Mouse (Mus musculus): ENCODE measurements around the gene Pygm. TPM values are rescaled to one million over a fixed set of nuclear protein-coding genes. Genes with fewer than 3 reads are reported as not detected.

The Pygm gene
- total RNA-seq, 2 experiments from 2014 or later: 6,181 to 10,031 TPM

GRCm38 (mm10) chr19:6445761-6446423, 61.7 kb downstream of the Pygm start:
- Histone ChIP-seq H3K4me3 (no peak overlapping the region), H3K27ac (no peak overlapping the region)
- no peak for DNase-seq
- no peak for TF ChIP-seq CTCF (IDR thresholded peaks at IDR 0.05)
- intact Hi-C loops (cut with DNase I): no loop called here

DNA sequence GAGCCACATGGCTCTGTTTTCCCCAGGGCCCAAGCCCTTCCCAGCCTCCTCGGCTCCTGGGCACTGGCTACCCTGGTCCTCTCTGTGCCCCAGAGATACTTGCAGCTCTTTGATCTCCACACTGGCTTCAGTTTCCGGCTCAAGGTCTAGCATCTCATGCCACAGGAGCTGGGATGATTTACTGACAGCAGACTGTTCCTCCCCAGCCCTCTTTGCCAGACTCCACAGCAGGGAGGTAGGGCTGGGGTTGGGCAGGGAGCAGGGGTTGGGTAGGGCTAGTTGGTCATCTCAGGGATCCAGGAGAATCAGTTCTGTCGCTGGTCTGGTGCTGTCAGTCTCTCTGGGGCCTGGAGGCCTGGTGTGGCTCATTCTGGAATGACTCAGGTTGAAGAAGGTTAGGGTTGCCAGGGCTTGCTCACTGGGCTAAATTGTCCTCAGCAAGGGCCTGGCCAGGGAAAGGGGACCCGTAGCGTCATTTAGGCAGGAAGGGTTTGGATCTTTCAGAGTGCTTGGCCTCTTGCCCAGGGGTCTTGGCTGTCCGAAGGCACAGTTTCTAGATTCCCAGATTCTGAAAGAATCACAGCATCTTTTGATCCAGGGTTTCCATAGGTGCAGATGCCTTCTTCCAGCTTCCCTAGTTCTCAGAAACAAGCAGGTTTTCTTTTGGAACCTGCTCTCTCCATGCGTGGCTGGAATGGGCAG, 62.7 kb downstream of the Pygm start:
- DNase-seq: no peak
- Histone ChIP-seq H3K4me3 (no peak overlapping the region), H3K27ac (no peak overlapping the region)
- intact Hi-C loops (cut with DNase I): no loop called here
- no peak for TF ChIP-seq CTCF (IDR thresholded peaks at IDR 0.05)

Small RNA genes within 50 kb of the gene (microRNA-seq; reads per million reads assigned to microRNA genes)
- gene Mir6989: not detected

Other genes with a start within 250 kb of the Pygm start
- under 1 TPM; 0.23 to 0.75 TPM for gene Batf2, start 243.4 kb upstream of the Pygm start, total RNA-seq (2021)
- 10 to 100 TPM; 57.5 to 70.8 TPM for gene Arl2, start 242.9 kb upstream of the Pygm start, total RNA-seq (2021)
- gene Majin, start 200.0 kb upstream of the Pygm start, total RNA-seq (2021): not detected
- not detected for gene Gpha2, start 158.0 kb upstream of the Pygm start, total RNA-seq (2021)
- 10 to 100 TPM; 35.6 to 37.7 TPM for gene Ppp2r5b, start 148.5 kb upstream of the Pygm start, total RNA-seq (2021)
- 10 to 100 TPM; 18.4 to 19.0 TPM for gene Atg2a, start 142.7 kb upstream of the Pygm start, total RNA-seq (2021)
- gene Ehd1, start 107.7 kb upstream of the Pygm start, total RNA-seq (2021): 10 to 100 TPM; 28.4 to 32.3 TPM
- gene Cdc42bpg, start 77.9 kb upstream of the Pygm start, total RNA-seq (2021): 1 to 10 TPM; 6.0 to 6.4 TPM
- 1 to 10 TPM; 7.0 to 7.8 TPM for gene Men1, start 49.4 kb upstream of the Pygm start, total RNA-seq (2021)
- 10 to 100 TPM; 13.1 to 14.2 TPM for gene Map4k2, start 43.3 kb upstream of the Pygm start, total RNA-seq (2021)
- gene Sf1, start 20.7 kb upstream of the Pygm start, total RNA-seq (2021): 10 to 100 TPM; 95.2 to 98.6 TPM
- gene Rasgrp2, start 14.9 kb downstream of the Pygm start, total RNA-seq (2021): 10 to 100 TPM; 14.9 to 24.6 TPM
- 1 to 10 TPM in 1 of 2 experiments, under 1 TPM in 1; 0.77 to 2.0 TPM for gene Nrxn2, start 34.3 kb downstream of the Pygm start, total RNA-seq (2021)
- not detected for gene Slc22a12, start 158.6 kb downstream of the Pygm start, total RNA-seq (2021)